Mouse (Mus musculus) lung, embryonic 16.5 days (tissue): ENCODE results near the gene Mss51. TPM values are rescaled to one million over a fixed set of nuclear protein-coding genes. Genes with fewer than 3 reads are reported as not detected.

ENCODE experiments used
- ATAC-seq: fragments of 200-750 bp; cut with Nextera tagmentation; 2 replicates; pipeline ENCODE4 v1.8.0; 2017; ENCODE audit warnings: low read depth, mild to moderate bottlenecking, moderate library complexity
- H3K27ac ChIP-seq: fragments of 300-500 bp; sonication (generic); 2 replicates; pipeline ENCODE4 v1.5.1; 2014; ENCODE audit warnings: mild to moderate bottlenecking, control low read depth, low read length
- H3K27me3 ChIP-seq: fragments of 300-500 bp; sonication (generic); 2 replicates; pipeline ENCODE4 v1.6.1; 2014; ENCODE audit warnings: low read depth, low read length, mixed read lengths; ENCODE audit not compliant: control insufficient read depth, insufficient read depth
- H3K36me3 ChIP-seq: fragments of 300-500 bp; sonication (generic); 2 replicates; pipeline ENCODE4 v1.6.1; 2014; ENCODE audit warnings: low read length; ENCODE audit not compliant: control insufficient read depth, insufficient read depth
- H3K4me1 ChIP-seq: fragments of 300-500 bp; sonication (generic); replicated peaks from 2 replicates; pipeline ENCODE4 v1.6.1; 2014; ENCODE audit warnings: low read length, mixed read lengths; ENCODE audit not compliant: control insufficient read depth, insufficient read depth
- H3K4me2 ChIP-seq: fragments of 300-500 bp; sonication (generic); 2 replicates; pipeline ENCODE4 v1.6.1; 2014; ENCODE audit warnings: low read depth, low read length, control low read depth
- H3K4me3 ChIP-seq: fragments of 300-500 bp; sonication (generic); 2 replicates; pipeline ENCODE4 v1.5.1; 2014; ENCODE audit warnings: mild to moderate bottlenecking, low read length, control low read depth
- H3K9ac ChIP-seq: fragments of 300-500 bp; sonication (generic); 2 replicates; pipeline ENCODE4 v1.6.1; 2014; ENCODE audit warnings: low read length, control low read depth
- H3K9me3 ChIP-seq: fragments of 300-500 bp; sonication (generic); 2 replicates; pipeline ENCODE4 v1.6.1; 2016; ENCODE audit warnings: low read length; ENCODE audit not compliant: control insufficient read depth
- WGBS: fragments of 180-500 bp; shearing (Covaris S2); extraction: QIAGEN DNeasy Blood & Tissue Kit; methylation state at CpG from one replicate; pipeline ENCODE4 v1.1.7; 2014; 5-methylcytosine and 5-hydroxymethylcytosine counted together
- polyA plus RNA-seq: library from polyadenylated mRNA; unstranded; fragments of >200 nt; fragmentation: Nextera tagmentation; extraction: Ambion mirVana; gene quantifications from 2 replicates; pipeline ENCODE4 v1.2.1, GENCODE M21; 2015

Mss51 gene
- 0.45 and 1.0 TPM in 2 replicates for polyA plus RNA-seq

GRCm38 (mm10) chr14:20496603-20497002, at the start of gene Mss51:
TSS of gene Mss51 (minus strand) at chr14:20496901.
- H3K36me3 ChIP-seq, result peaks cover 21% of the 10 kb centered on the region
- H3K4me3 ChIP-seq, result no peak within 1 kb of the TSS
- no peaks in the 10 kb centered on the region for H3K27me3 ChIP-seq
- no peaks in the 10 kb centered on the region for H3K9me3 ChIP-seq
- H3K4me1 ChIP-seq, result no peaks in the 10 kb centered on the region
- no peak for ATAC-seq
- H3K9ac ChIP-seq, result no peak within 1 kb of the TSS
- H3K27ac ChIP-seq, result no peak within 1 kb of the TSS
- H3K4me2 ChIP-seq, result no peak within 1 kb of the TSS
- 73% methylated on average over 2 of the region's 2 CpGs for WGBS

- Histone ChIP-seq H3K36me3 (peaks cover 2% of the 10 kb centered on the region; the same call in 1 of the 2 replicates), H3K4me2 (peak within 1 kb of the TSS; percentile 44), H3K9ac (peak within 1 kb of the TSS; percentile 82), H3K4me1 (peaks cover 13% of the 10 kb centered on the region), H3K27me3 (no peaks in the 10 kb centered on the region), H3K9me3 (no peaks in the 10 kb centered on the region), H3K4me3 (peak within 1 kb of the TSS; percentile 71), H3K27ac (peak within 1 kb of the TSS; percentile 99)
- WGBS, result 0% methylated on average over 17 of the region's 29 CpGs
- peak; percentile 94 for ATAC-seq
These were observed 49.7 kb upstream of the Mss51 start, which contains the start of gene Ppp3cb for GRCm38 (mm10) chr14:20546415-20546814. TSS of gene Ppp3cb (minus strand) at chr14:20546573.

GRCm38 (mm10) chr14:20545529-20546331, 49.0 kb upstream of the Mss51 start:
- Histone ChIP-seq H3K9me3 (no peaks in the 10 kb centered on the region), H3K4me1 (peaks cover 13% of the 10 kb centered on the region), H3K4me2 (peak overlapping the region; percentile 44), H3K4me3 (peak overlapping the region; percentile 71), H3K9ac (peak overlapping the region; percentile 82), H3K27me3 (no peaks in the 10 kb centered on the region), H3K36me3 (peaks cover 2% of the 10 kb centered on the region; the same call in 1 of the 2 replicates), H3K27ac (peak overlapping the region; percentile 99)
- WGBS, result under 1% methylated on average over 42 of the region's 67 CpGs
- ATAC-seq, result peak; percentile 100

GRCm38 (mm10) chr14:20544467-20545411, 48.0 kb upstream of the Mss51 start:
- no peak for ATAC-seq

GRCm38 (mm10) chr14:20529643-20530042, 32.9 kb upstream of the Mss51 start:
- 80% methylated on average over 4 of the region's 4 CpGs for WGBS
- no peak overlapping the region for H3K9ac ChIP-seq
- no peak overlapping the region for H3K4me3 ChIP-seq
- no peaks in the 10 kb centered on the region for H3K9me3 ChIP-seq
- ATAC-seq, result no peak
- no peaks in the 10 kb centered on the region for H3K27me3 ChIP-seq
- H3K4me1 ChIP-seq, result no peaks in the 10 kb centered on the region
- no peaks in the 10 kb centered on the region for H3K36me3 ChIP-seq
- no peak overlapping the region for H3K4me2 ChIP-seq
- H3K27ac ChIP-seq, result no peak overlapping the region

More at GRCm38 (mm10) chr14:20544467-20545411, 48.0 kb upstream of the Mss51 start:
- H3K27me3 ChIP-seq, result no peaks in the 10 kb centered on the region
- peaks cover 2% of the 10 kb centered on the region; the same call in 1 of the 2 replicates for H3K36me3 ChIP-seq
- H3K9ac ChIP-seq, result no peak overlapping the region
- peaks cover 13% of the 10 kb centered on the region for H3K4me1 ChIP-seq
- no peak overlapping the region for H3K27ac ChIP-seq
- no peaks in the 10 kb centered on the region for H3K9me3 ChIP-seq
- 51% methylated on average over 7 of the region's 7 CpGs for WGBS
- peak overlapping the region; percentile 57 for H3K4me2 ChIP-seq
- H3K4me3 ChIP-seq, result peak overlapping the region; percentile 34

GRCm38 (mm10) chr14:20520179-20520578, 23.5 kb upstream of the Mss51 start:
- WGBS, result 98% methylated on average over 2 of the region's 2 CpGs
- no peak overlapping the region for H3K27ac ChIP-seq

GRCm38 (mm10) chr14:20508424-20508823, 11.7 kb upstream of the Mss51 start:
- H3K36me3 ChIP-seq, result peaks cover 12% of the 10 kb centered on the region
- H3K27ac ChIP-seq, result no peak overlapping the region
- H3K4me2 ChIP-seq, result no peak overlapping the region
- H3K27me3 ChIP-seq, result no peaks in the 10 kb centered on the region
- H3K4me1 ChIP-seq, result no peaks in the 10 kb centered on the region
- no peaks in the 10 kb centered on the region for H3K9me3 ChIP-seq
- no peak overlapping the region for H3K9ac ChIP-seq
- no peak overlapping the region for H3K4me3 ChIP-seq
- ATAC-seq, result no peak
- 79% methylated on average over 2 of the region's 2 CpGs for WGBS

More at GRCm38 (mm10) chr14:20520179-20520578, 23.5 kb upstream of the Mss51 start:
- no peak for ATAC-seq
- no peaks in the 10 kb centered on the region for H3K4me1 ChIP-seq
- no peaks in the 10 kb centered on the region for H3K9me3 ChIP-seq
- no peaks in the 10 kb centered on the region for H3K27me3 ChIP-seq
- H3K36me3 ChIP-seq, result peaks cover 14% of the 10 kb centered on the region
- H3K4me3 ChIP-seq, result no peak overlapping the region
- H3K9ac ChIP-seq, result no peak overlapping the region
- no peak overlapping the region for H3K4me2 ChIP-seq

- ATAC-seq, result no peak
- WGBS, result 92% methylated on average over 10 of the region's 10 CpGs
- no peak overlapping the region for H3K27ac ChIP-seq
These were observed 6.3 kb upstream of the Mss51 start for GRCm38 (mm10) chr14:20502966-20503365.

GRCm38 (mm10) chr14:20499982-20500381, 3.3 kb upstream of the Mss51 start:
- Histone ChIP-seq H3K9ac (no peak overlapping the region), H3K36me3 (peaks cover 15% of the 10 kb centered on the region), H3K9me3 (no peaks in the 10 kb centered on the region), H3K27me3 (no peaks in the 10 kb centered on the region), H3K4me1 (no peaks in the 10 kb centered on the region), H3K4me3 (no peak overlapping the region), H3K4me2 (no peak overlapping the region), H3K27ac (no peak overlapping the region)
- no peak for ATAC-seq
- 84% methylated on average over 3 of the region's 3 CpGs for WGBS

More at GRCm38 (mm10) chr14:20502966-20503365, 6.3 kb upstream of the Mss51 start:
- no peak overlapping the region for H3K4me2 ChIP-seq
- no peak overlapping the region for H3K4me3 ChIP-seq
- H3K27me3 ChIP-seq, result no peaks in the 10 kb centered on the region
- H3K4me1 ChIP-seq, result no peaks in the 10 kb centered on the region
- H3K36me3 ChIP-seq, result peaks cover 12% of the 10 kb centered on the region
- no peak overlapping the region for H3K9ac ChIP-seq
- no peaks in the 10 kb centered on the region for H3K9me3 ChIP-seq
